Mouse (Mus musculus): Measurements from ENCODE around the gene Atp1a4. TPM values are rescaled to one million over a fixed set of nuclear protein-coding genes. Genes with fewer than 3 reads are reported as not detected.

The Atp1a4 gene
- polyA plus RNA-seq, 1 experiment from 2014 or later = 0.10 TPM

DNA sequence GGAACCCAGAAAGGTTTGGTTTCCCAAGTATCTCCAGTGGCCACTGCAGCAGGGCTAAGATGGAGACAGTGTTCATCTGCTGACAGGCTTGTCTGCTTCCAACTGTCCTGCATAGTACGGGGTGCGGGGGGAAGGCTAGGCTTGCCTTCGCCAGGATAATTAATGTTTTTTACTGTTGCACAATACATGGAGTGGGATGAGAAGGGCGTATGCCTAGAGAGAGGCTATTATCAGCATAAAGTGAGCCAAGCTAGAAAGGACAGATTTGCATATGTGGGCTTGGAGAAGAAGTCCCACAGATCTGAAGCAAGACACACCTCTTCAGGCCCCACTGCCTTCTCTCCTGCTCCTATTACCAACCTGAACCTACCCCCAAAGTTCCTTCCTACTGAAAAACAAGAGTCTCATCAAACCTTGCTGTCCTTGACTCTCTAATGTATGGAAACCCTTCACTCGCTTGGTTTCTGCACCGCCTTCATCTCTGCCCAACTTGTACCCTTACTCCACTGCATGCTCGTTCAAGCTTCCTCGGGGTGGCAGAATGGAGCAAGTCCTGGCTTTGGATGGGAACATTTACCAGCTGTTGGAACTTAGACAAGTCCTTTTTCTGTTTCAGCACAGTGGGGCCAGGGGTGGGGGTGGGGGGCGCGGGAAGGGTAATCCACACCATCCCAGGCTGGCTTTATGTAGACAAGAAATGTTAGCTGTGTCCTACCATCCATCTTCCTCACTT is 23.5 kb upstream of the Atp1a4 start:
- H3K27ac ChIP-seq = no peak overlapping the region
- no peak for ATAC-seq (replicated peaks; ENCODE audit: insufficient number of reproducible peaks, insufficient read depth, low FRiP score, low read depth)
- H3K4me2 ChIP-seq = no peak overlapping the region
- H3K9ac ChIP-seq = no peak overlapping the region
- no peaks in the 10 kb centered on the region for H3K9me3 ChIP-seq (replicated peaks)
- 78% methylated on average over 10 of the region's 10 CpGs for WGBS
- H3K27me3 ChIP-seq = no peaks in the 10 kb centered on the region
- H3K4me1 ChIP-seq (replicated peaks) = peaks cover 6% of the 10 kb centered on the region; the same call in 1 of the 2 replicates
- no peak overlapping the region for H3K4me3 ChIP-seq
- peaks cover 15% of the 10 kb centered on the region; the same call in 1 of the 2 replicates for H3K36me3 ChIP-seq

DNA sequence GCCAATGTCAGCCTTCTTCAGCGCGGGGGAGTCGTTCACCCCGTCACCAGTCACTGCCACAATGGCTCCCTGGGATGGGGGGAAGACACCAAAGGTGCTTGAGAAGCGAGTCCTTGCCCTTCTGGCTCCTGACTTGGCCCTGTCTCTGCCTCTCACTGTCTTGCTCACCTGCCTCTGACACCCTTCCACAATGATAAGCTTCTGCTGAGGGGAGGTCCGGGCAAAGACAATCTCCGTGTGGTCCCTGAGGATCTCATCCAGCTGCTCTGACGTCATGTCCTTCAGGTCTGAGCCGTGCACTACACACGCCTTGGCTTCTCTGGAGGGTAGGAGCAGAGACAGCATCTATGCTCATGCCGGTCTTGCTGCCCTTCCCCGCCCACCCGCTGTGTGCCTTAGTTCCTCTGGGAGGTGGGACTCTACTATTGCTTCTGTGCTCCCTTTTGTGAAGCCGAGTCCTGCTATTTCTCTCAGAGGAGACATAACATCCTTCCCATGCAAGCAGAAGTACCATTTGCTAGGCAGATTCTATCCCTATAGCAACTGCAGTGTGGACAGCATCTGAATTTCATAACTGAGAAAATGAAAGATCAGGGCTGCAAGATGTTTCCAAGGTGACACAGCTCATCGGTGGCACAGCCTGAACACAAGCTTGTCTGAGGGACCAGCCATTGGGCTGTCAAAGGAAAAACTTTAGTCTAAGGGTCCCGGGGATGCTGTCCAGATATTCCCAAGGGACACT is 21.7 kb upstream of the Atp1a4 start:
- Histone ChIP-seq H3K4me2 (no peak overlapping the region), H3K9ac (no peak overlapping the region), H3K36me3 (peaks cover 10% of the 10 kb centered on the region; the same call in 1 of the 2 replicates), H3K27me3 (no peaks in the 10 kb centered on the region), H3K4me3 (no peak overlapping the region), H3K27ac (no peak overlapping the region), H3K9me3 (replicated peaks) (no peaks in the 10 kb centered on the region), H3K4me1 (replicated peaks) (peaks cover 6% of the 10 kb centered on the region; the same call in 1 of the 2 replicates)
- ATAC-seq (replicated peaks; ENCODE audit: insufficient number of reproducible peaks, insufficient read depth, low FRiP score, low read depth) = no peak
- 75% methylated on average over 16 of the region's 16 CpGs for WGBS

DNA sequence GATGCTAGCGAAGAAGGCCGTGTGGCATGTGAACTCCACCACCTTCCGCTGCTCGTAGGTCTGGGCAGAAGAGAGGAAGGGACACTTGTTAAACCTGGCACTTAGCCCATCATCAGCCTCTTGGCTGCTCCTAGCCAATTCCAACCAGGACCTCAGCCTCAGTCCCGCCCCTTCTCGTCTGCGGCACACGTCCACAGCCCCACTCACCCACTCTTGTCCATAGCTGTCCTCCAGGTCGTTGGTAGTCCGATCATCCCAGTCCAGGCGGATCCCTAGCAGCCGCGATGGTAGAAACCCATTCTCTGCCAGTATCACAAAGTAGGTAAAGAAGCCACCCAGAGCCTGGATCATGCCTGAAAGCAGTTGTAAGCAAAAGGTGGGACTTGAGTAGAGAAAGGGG is 20.1 kb upstream of the Atp1a4 start:
- no peak overlapping the region for H3K4me3 ChIP-seq

DNA sequence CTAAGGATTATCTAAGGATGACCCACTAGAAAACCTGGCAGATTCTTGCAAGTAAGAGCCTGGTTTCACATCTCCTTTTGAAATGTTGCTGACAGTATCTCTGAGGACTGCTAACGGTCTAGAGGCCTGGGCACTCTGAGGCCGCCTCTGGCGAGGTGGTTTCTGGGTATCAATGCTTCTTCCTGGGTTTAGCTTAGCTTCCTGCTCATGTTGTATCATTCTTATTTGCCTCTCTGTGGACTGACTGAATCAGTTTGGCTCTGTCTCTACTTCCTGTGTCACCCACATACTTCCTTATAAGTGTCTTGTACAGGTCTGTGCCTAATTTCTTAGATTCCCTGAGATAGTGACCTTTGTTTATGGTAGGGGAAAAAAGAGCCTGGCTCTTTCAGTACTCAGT is 19.0 kb upstream of the Atp1a4 start:
- WGBS = 43% methylated on average over 3 of the region's 3 CpGs
- no peak overlapping the region for H3K27ac ChIP-seq
- H3K4me1 ChIP-seq (replicated peaks) = peaks cover 6% of the 10 kb centered on the region; the same call in 1 of the 2 replicates
- H3K4me2 ChIP-seq = no peak overlapping the region
- ATAC-seq (replicated peaks; ENCODE audit: insufficient number of reproducible peaks, insufficient read depth, low FRiP score, low read depth) = no peak
- no peaks in the 10 kb centered on the region for H3K9me3 ChIP-seq (replicated peaks)
- no peaks in the 10 kb centered on the region; the same call in 1 of the 2 replicates for H3K36me3 ChIP-seq
- no peaks in the 10 kb centered on the region for H3K27me3 ChIP-seq
- H3K4me3 ChIP-seq = no peak overlapping the region
- H3K9ac ChIP-seq = no peak overlapping the region

More for the DNA sequence above, 20.1 kb upstream of the Atp1a4 start:
- H3K27me3 ChIP-seq = no peaks in the 10 kb centered on the region
- no peak overlapping the region for H3K4me2 ChIP-seq
- peaks cover 6% of the 10 kb centered on the region; the same call in 1 of the 2 replicates for H3K4me1 ChIP-seq (replicated peaks)
- no peak overlapping the region for H3K27ac ChIP-seq
- 75% methylated on average over 13 of the region's 13 CpGs for WGBS
- H3K9me3 ChIP-seq (replicated peaks) = no peaks in the 10 kb centered on the region
- H3K36me3 ChIP-seq = no peaks in the 10 kb centered on the region; the same call in 1 of the 2 replicates
- ATAC-seq (replicated peaks; ENCODE audit: insufficient number of reproducible peaks, insufficient read depth, low FRiP score, low read depth) = 0 out of 2 replicates have a peak, but pooled peaks have one; percentile 21
- H3K9ac ChIP-seq = no peak overlapping the region

DNA sequence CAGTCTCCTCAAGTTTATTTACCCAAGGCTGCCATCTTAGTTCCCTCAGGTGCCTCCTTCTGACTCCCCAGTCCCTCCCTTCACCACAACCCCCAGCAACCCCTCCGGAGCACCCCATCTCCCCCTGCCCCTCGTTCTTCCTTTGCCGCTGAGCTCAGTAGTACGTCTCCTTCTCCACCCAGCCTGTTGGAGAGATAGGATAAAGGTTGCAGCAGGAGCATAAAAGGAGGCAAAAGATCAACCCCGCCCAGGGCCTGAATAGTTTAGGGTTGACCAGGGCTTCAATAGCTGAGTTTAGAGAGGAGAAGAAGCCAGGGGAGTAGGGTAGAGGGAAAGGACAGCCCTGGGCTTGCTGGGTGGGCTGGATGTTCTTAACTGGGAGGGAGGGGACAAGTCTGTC is 16.3 kb upstream of the Atp1a4 start:
- Histone ChIP-seq H3K9me3 (replicated peaks) (no peaks in the 10 kb centered on the region), H3K4me2 (no peak overlapping the region), H3K27me3 (no peaks in the 10 kb centered on the region), H3K4me1 (replicated peaks) (peaks cover 6% of the 10 kb centered on the region; the same call in 1 of the 2 replicates), H3K4me3 (no peak overlapping the region), H3K36me3 (no peaks in the 10 kb centered on the region; the same call in 1 of the 2 replicates), H3K27ac (no peak overlapping the region), H3K9ac (no peak overlapping the region)
- no peak for ATAC-seq (replicated peaks; ENCODE audit: insufficient number of reproducible peaks, insufficient read depth, low FRiP score, low read depth)
- WGBS = 76% methylated on average over 5 of the region's 5 CpGs

DNA sequence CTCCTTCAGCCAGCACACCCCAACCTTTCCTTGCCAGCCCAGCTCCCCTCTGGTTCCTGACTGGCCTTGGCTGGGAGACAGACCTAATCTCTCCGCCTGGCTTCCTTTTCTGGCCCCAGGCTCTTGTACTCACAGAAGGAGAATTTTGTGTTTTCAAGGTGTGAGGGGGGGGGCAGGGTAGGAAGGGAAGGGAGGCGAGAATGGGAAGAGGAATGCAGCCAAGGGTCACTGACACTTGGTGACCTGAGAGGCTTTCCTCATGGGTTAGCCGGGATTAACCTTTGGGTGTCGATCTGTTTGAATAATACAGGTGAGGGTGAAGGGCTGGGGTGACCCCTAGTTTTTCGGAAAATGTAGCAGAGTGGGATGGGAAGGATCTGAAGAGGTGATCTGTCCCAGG is 15.9 kb upstream of the Atp1a4 start:
- H3K9me3 ChIP-seq (replicated peaks) = no peaks in the 10 kb centered on the region
- ATAC-seq (replicated peaks; ENCODE audit: insufficient number of reproducible peaks, insufficient read depth, low FRiP score, low read depth) = no peak
- peaks cover 6% of the 10 kb centered on the region; the same call in 1 of the 2 replicates for H3K4me1 ChIP-seq (replicated peaks)
- H3K36me3 ChIP-seq = no peaks in the 10 kb centered on the region; the same call in 1 of the 2 replicates
- no peaks in the 10 kb centered on the region for H3K27me3 ChIP-seq
- no peak overlapping the region for H3K9ac ChIP-seq
- no peak overlapping the region for H3K27ac ChIP-seq
- WGBS = 59% methylated on average over 5 of the region's 5 CpGs
- H3K4me3 ChIP-seq = no peak overlapping the region
- H3K4me2 ChIP-seq = no peak overlapping the region

DNA sequence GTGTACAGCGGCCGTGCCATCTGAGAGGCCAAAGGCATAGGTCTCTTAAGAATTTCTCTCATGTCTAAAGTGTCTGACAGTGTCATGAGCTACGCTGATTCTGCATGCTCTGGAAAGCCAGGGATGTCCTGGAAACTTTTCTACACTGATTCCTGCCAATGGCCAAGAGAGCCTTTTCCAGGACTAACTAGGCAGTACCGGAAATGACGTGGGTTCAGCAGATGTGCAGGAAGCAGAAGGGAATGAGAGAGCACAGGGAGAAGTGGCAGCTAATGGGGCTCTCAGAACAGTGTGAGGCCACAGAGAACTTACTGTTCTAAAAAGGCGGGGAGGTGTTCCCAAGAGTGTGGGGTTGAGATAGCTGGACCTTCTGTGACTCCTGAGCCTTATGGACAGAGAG is 15.2 kb upstream of the Atp1a4 start:
- 87% methylated on average over 6 of the region's 6 CpGs for WGBS
- H3K27ac ChIP-seq = no peak overlapping the region
- ATAC-seq (replicated peaks; ENCODE audit: insufficient number of reproducible peaks, insufficient read depth, low FRiP score, low read depth) = no peak

DNA sequence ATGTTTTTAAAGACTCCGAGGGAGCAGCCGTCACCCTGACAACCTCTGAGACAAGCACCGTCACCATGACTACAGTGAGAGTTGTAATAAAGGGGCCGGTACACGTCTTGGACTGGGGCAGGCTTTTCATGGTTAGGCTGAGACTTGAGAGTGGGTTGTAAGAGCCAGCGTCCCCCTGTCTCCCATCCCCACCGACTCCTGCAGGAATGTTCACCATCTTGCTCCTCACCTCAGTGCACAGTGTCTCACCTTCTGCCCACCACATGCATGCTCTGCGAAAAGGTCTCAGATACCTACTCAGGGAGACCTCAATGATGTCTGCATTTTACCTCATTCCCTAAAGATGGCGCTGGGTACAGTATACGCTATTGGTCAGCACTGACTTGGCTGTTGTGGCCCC is 13.6 kb upstream of the Atp1a4 start:
- Histone ChIP-seq H3K4me2 (no peak overlapping the region), H3K4me1 (replicated peaks) (no peaks in the 10 kb centered on the region), H3K27me3 (no peaks in the 10 kb centered on the region), H3K9ac (no peak overlapping the region), H3K4me3 (no peak overlapping the region), H3K9me3 (replicated peaks) (no peaks in the 10 kb centered on the region), H3K27ac (no peak overlapping the region), H3K36me3 (no peaks in the 10 kb centered on the region; the same call in 1 of the 2 replicates)
- 75% methylated on average over 10 of the region's 10 CpGs for WGBS
- no peak for ATAC-seq (replicated peaks; ENCODE audit: insufficient number of reproducible peaks, insufficient read depth, low FRiP score, low read depth)

More for the DNA sequence above, 15.2 kb upstream of the Atp1a4 start:
- Histone ChIP-seq H3K9ac (no peak overlapping the region), H3K4me1 (replicated peaks) (peaks cover 3% of the 10 kb centered on the region; the same call in 1 of the 2 replicates), H3K4me3 (no peak overlapping the region), H3K4me2 (no peak overlapping the region), H3K36me3 (no peaks in the 10 kb centered on the region; the same call in 1 of the 2 replicates), H3K27me3 (no peaks in the 10 kb centered on the region), H3K9me3 (replicated peaks) (no peaks in the 10 kb centered on the region)

DNA sequence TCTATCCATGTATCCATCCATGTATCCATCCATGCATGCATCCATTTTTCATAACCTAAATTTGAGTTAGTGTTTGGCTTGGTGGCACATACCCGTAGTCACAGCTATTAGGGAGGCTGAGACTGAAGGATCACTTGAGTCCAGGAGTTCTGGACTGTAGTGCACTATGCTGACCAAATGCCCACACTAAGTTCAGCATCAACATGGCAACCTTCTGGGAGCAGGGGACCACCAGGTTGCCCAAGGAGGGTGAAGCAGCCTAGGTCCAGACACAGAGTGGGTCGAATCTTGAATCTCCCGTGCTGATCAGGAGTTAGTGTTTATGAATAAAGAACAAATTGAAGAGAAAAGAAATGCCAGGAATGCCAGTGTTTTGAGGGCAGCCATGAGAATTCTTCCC is 13.0 kb upstream of the Atp1a4 start:
- WGBS = 85% methylated on average over 3 of the region's 3 CpGs
- Histone ChIP-seq H3K4me1 (replicated peaks) (no peaks in the 10 kb centered on the region), H3K27me3 (no peaks in the 10 kb centered on the region), H3K9ac (no peak overlapping the region), H3K27ac (no peak overlapping the region), H3K4me2 (no peak overlapping the region), H3K36me3 (no peaks in the 10 kb centered on the region; the same call in 1 of the 2 replicates), H3K9me3 (replicated peaks) (no peaks in the 10 kb centered on the region), H3K4me3 (no peak overlapping the region)
- no peak for ATAC-seq (replicated peaks; ENCODE audit: insufficient number of reproducible peaks, insufficient read depth, low FRiP score, low read depth)

DNA sequence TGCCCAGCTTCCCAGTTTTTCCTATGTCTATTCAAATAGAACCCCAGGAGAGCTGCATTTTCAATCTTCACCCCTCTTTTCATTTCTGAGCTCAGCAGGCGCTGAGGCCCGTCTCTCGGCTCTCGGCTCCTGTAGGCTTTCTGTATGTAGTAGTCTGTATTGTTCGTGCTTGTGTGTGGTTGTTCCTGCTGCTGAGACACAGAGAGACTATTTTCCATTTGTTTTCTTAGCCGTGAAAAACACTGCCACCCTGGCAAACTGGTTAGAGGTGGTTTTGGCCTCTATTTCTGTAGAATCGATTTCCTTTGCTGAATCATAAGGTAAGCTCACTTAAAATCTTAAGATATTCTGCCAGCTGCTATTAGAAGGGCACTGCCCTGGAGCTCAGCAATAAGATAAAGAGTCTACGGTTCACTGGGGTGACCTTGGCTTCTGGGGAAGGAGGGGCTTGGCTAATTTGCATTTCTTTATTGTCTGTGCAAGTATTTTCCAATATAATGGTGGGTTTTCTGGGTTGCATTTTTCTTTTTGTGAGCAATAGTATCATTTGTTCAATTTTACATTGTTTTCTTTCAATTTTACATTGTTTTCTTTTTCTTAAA is 3.4 kb upstream of the Atp1a4 start, which contains the start of gene Igsf8:
Igsf8 (plus strand) TSS at position 165 of the 602 bp plus-strand sequence.
- Histone ChIP-seq H3K9me3 (replicated peaks) (no peaks in the 10 kb centered on the region; the same call in 1 of the 2 replicates), H3K4me2 (no peak within 1 kb of the TSS), H3K36me3 (no peaks in the 10 kb centered on the region), H3K27ac (peak within 1 kb of the TSS; percentile 62), H3K4me1 (replicated peaks) (0 out of 2 replicates have a peak, but pooled peaks cover 2% of the 10 kb centered on the region), H3K9ac (no peak within 1 kb of the TSS), H3K4me3 (no peak within 1 kb of the TSS), H3K27me3 (no peaks in the 10 kb centered on the region)
- WGBS = 53% methylated on average over 8 of the region's 8 CpGs
- no peak for ATAC-seq (replicated peaks; ENCODE audit: insufficient number of reproducible peaks, insufficient read depth, low FRiP score, low read depth)

DNA sequence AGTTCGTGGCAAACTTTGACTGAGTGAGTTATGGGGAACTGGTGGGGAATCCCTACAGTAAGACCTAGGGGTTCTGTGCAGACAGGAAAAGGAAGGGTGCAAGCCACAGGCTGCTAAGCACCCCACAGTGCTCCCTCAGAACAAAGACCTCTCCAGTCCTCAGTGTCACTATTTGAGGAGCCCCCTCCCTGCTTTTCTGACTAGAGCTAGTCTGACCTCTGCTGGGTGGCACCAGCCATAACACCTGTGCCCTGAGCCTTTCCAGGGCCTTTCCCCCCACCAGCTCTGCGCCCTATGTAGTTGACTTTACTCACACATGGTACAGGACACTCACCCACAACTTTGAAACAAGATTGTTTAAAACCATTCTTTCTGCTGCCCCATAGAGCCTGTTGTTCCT is 10.5 kb downstream of the Atp1a4 start:
- H3K9me3 ChIP-seq (replicated peaks) = no peaks in the 10 kb centered on the region
- no peak overlapping the region for H3K4me2 ChIP-seq
- WGBS = 39% methylated on average over 2 of the region's 2 CpGs
- H3K27me3 ChIP-seq = no peaks in the 10 kb centered on the region
- H3K27ac ChIP-seq = no peak overlapping the region
- peaks cover 22% of the 10 kb centered on the region for H3K4me1 ChIP-seq (replicated peaks)
- no peak overlapping the region for H3K9ac ChIP-seq
- no peak overlapping the region for H3K4me3 ChIP-seq
- peak; percentile 45; the same call in 1 of the 2 replicates for ATAC-seq (replicated peaks; ENCODE audit: insufficient number of reproducible peaks, insufficient read depth, low FRiP score, low read depth)
- no peaks in the 10 kb centered on the region for H3K36me3 ChIP-seq
